In genomic region chr1:189808015-189808414, GRCm38 (mm10) we compare ENCODE assay signal across 21 mouse cellular contexts.
DNase-seq lines count a peak whose midpoint lies in the region; ATAC-seq and TF ChIP-seq lines count a peak whose summit lies in the region.
"Had no signal": no experiment of that assay in that cellular context is flagged by ENCODE, and none has a peak within 500 bp of the region (broad histone marks: within the 10 kb centered on the region; RNA-seq: fewer than 3 reads in every experiment).

No protein-coding gene starts in this region.

- ATAC-seq in liver, postnatal 0 days = no peak
- peak; percentile 33 for ATAC-seq in liver, embryonic 15.5 days (ENCODE audit: insufficient read depth)
- ATAC-seq: forebrain, embryonic 14.5 days; hindbrain, postnatal 0 days; intestine, postnatal 0 days had no signal

- no peak for TF ChIP-seq EP300 in liver, postnatal 0 days (IDR thresholded peaks at IDR 0.05; ENCODE audit: low read depth)

- TF ChIP-seq CTCF in liver, postnatal 0 days (IDR thresholded peaks at IDR 0.05; ENCODE audit: low read depth) = no peak

- no peaks in the 10 kb centered on the region for H3K27me3 ChIP-seq in liver, postnatal 0 days (ENCODE audit: insufficient read depth, low read length)
- H3K27me3 ChIP-seq in liver, embryonic 15.5 days = no peaks in the 10 kb centered on the region
- H3K27me3 ChIP-seq: embryonic facial prominence, embryonic 15.5 days; lung, embryonic 15.5 days; midbrain, embryonic 12.5 days had no signal

- 67% methylated on average over 6 of the region's 6 CpGs for WGBS in liver, postnatal 0 days (ENCODE audit: insufficient replicate concordance)
- WGBS in liver, embryonic 15.5 days (ENCODE audit: insufficient replicate concordance) = 64% methylated on average over 6 of the region's 6 CpGs

- H3K4me3 ChIP-seq in liver, postnatal 0 days (ENCODE audit: low read depth, low read length) = no peak overlapping the region
- no peak overlapping the region for H3K4me3 ChIP-seq in liver, embryonic 15.5 days (replicated peaks)
- H3K4me3 ChIP-seq: embryonic facial prominence, embryonic 15.5 days; lung, embryonic 15.5 days; midbrain, embryonic 12.5 days had no signal

- no peaks in the 10 kb centered on the region for H3K36me3 ChIP-seq in liver, postnatal 0 days (replicated peaks; ENCODE audit: insufficient read depth, low read length)
- no peaks in the 10 kb centered on the region for H3K36me3 ChIP-seq in liver, embryonic 15.5 days (replicated peaks)
- H3K36me3 ChIP-seq: lung, embryonic 15.5 days; midbrain, embryonic 12.5 days had no signal

- H3K9me3 ChIP-seq in liver, postnatal 0 days (ENCODE audit: low read length) = no peaks in the 10 kb centered on the region
- H3K9me3 ChIP-seq in liver, embryonic 15.5 days (replicated peaks) = no peaks in the 10 kb centered on the region
- H3K9me3 ChIP-seq: embryonic facial prominence, embryonic 15.5 days; lung, embryonic 15.5 days; midbrain, embryonic 12.5 days had no signal

- H3K4me2 ChIP-seq in liver, postnatal 0 days (ENCODE audit: low read depth, low read length) = no peak overlapping the region
- H3K4me2 ChIP-seq in liver, embryonic 15.5 days = peak overlapping the region; percentile 2; the same call in 1 of the 2 replicates
- H3K4me2 ChIP-seq: embryonic facial prominence, embryonic 15.5 days; heart, embryonic 11.5 days; lung, embryonic 15.5 days; midbrain, embryonic 12.5 days had no signal

- no peak overlapping the region for H3K9ac ChIP-seq in liver, postnatal 0 days (replicated peaks)
- no peak overlapping the region for H3K9ac ChIP-seq in liver, embryonic 15.5 days
- H3K9ac ChIP-seq: embryonic facial prominence, embryonic 15.5 days; lung, embryonic 15.5 days; midbrain, embryonic 12.5 days had no signal

- H3K27ac ChIP-seq in liver, postnatal 0 days (ENCODE audit: low read depth) = no peak overlapping the region; the same call in 1 of the 2 replicates
- H3K27ac ChIP-seq in liver, embryonic 15.5 days (replicated peaks) = peak overlapping the region; percentile 25; the same call in 1 of the 2 replicates
- H3K27ac ChIP-seq: embryonic facial prominence, embryonic 15.5 days; hindbrain, postnatal 0 days; lung, embryonic 15.5 days; midbrain, embryonic 12.5 days had no signal

- peak; percentile 23 for DNase-seq in liver
- no peak for DNase-seq in liver, postnatal 0 days
- peak; percentile 54 to 62 for DNase-seq in thymus, postnatal 10 days (ENCODE audit: low spot score in 2 of 2)
- no peak for DNase-seq in right cerebral cortex, postnatal 36 days (ENCODE audit: low spot score in 2 of 2)
- DNase-seq in right cerebral cortex, adult 18-20 months = no peak
- no peak for DNase-seq in gastrocnemius, postnatal 4 days (ENCODE audit: low spot score in 2 of 2)
- DNase-seq: adrenal gland, adult 8-10 months; cerebellum, adult 2 months; cerebellum, postnatal 36 days; heart, adult 11 months; kidney, postnatal 25 days; lung, postnatal 36 days; right cerebral cortex, postnatal 25 days had no signal

- H3K4me1 ChIP-seq in liver, postnatal 0 days (ENCODE audit: insufficient read depth) = peaks cover 6% of the 10 kb centered on the region
- peaks cover 34% of the 10 kb centered on the region for H3K4me1 ChIP-seq in liver, embryonic 15.5 days (replicated peaks)
- H3K4me1 ChIP-seq: midbrain, embryonic 12.5 days had no signal

Comparison
In these comparisons a context has a peak if more than half of its experiments do, and no peak if none do; other contexts are left out.
1. DNase-seq: peak in liver (single experiment) and thymus, postnatal 10 days (2 of 2); none in liver, postnatal 0 days (single experiment), right cerebral cortex, postnatal 36 days (0 of 2), right cerebral cortex, adult 18-20 months (single experiment) and gastrocnemius, postnatal 4 days (0 of 2).